Mouse (Mus musculus) lung, embryonic 16.5 days (tissue): Measurements from ENCODE around the gene Fanci. TPM values are rescaled to one million over a fixed set of nuclear protein-coding genes. Genes with fewer than 3 reads are reported as not detected.

Experiments
- ATAC-seq: fragments of 200-750 bp; cut with Nextera tagmentation; 2 replicates; pipeline ENCODE4 v1.8.0; 2017; ENCODE audit warnings: low read depth, mild to moderate bottlenecking, moderate library complexity
- H3K27ac ChIP-seq: fragments of 300-500 bp; sonication (generic); 2 replicates; pipeline ENCODE4 v1.5.1; 2014; ENCODE audit warnings: mild to moderate bottlenecking, control low read depth, low read length
- H3K27me3 ChIP-seq: fragments of 300-500 bp; sonication (generic); 2 replicates; pipeline ENCODE4 v1.6.1; 2014; ENCODE audit warnings: low read depth, low read length, mixed read lengths; ENCODE audit not compliant: control insufficient read depth, insufficient read depth
- H3K36me3 ChIP-seq: fragments of 300-500 bp; sonication (generic); 2 replicates; pipeline ENCODE4 v1.6.1; 2014; ENCODE audit warnings: low read length; ENCODE audit not compliant: control insufficient read depth, insufficient read depth
- H3K4me1 ChIP-seq: fragments of 300-500 bp; sonication (generic); replicated peaks from 2 replicates; pipeline ENCODE4 v1.6.1; 2014; ENCODE audit warnings: low read length, mixed read lengths; ENCODE audit not compliant: control insufficient read depth, insufficient read depth
- H3K4me2 ChIP-seq: fragments of 300-500 bp; sonication (generic); 2 replicates; pipeline ENCODE4 v1.6.1; 2014; ENCODE audit warnings: low read depth, low read length, control low read depth
- H3K4me3 ChIP-seq: fragments of 300-500 bp; sonication (generic); 2 replicates; pipeline ENCODE4 v1.5.1; 2014; ENCODE audit warnings: mild to moderate bottlenecking, low read length, control low read depth
- H3K9ac ChIP-seq: fragments of 300-500 bp; sonication (generic); 2 replicates; pipeline ENCODE4 v1.6.1; 2014; ENCODE audit warnings: low read length, control low read depth
- H3K9me3 ChIP-seq: fragments of 300-500 bp; sonication (generic); 2 replicates; pipeline ENCODE4 v1.6.1; 2016; ENCODE audit warnings: low read length; ENCODE audit not compliant: control insufficient read depth
- WGBS: fragments of 180-500 bp; shearing (Covaris S2); extraction: QIAGEN DNeasy Blood & Tissue Kit; methylation state at CpG from one replicate; pipeline ENCODE4 v1.1.7; 2014; 5-methylcytosine and 5-hydroxymethylcytosine counted together
- polyA plus RNA-seq: library from polyadenylated mRNA; unstranded; fragments of >200 nt; fragmentation: Nextera tagmentation; extraction: Ambion mirVana; gene quantifications from 2 replicates; pipeline ENCODE4 v1.2.1, GENCODE M21; 2015

The Fanci gene
- 12.8 and 13.7 TPM in 2 replicates for polyA plus RNA-seq

DNA sequence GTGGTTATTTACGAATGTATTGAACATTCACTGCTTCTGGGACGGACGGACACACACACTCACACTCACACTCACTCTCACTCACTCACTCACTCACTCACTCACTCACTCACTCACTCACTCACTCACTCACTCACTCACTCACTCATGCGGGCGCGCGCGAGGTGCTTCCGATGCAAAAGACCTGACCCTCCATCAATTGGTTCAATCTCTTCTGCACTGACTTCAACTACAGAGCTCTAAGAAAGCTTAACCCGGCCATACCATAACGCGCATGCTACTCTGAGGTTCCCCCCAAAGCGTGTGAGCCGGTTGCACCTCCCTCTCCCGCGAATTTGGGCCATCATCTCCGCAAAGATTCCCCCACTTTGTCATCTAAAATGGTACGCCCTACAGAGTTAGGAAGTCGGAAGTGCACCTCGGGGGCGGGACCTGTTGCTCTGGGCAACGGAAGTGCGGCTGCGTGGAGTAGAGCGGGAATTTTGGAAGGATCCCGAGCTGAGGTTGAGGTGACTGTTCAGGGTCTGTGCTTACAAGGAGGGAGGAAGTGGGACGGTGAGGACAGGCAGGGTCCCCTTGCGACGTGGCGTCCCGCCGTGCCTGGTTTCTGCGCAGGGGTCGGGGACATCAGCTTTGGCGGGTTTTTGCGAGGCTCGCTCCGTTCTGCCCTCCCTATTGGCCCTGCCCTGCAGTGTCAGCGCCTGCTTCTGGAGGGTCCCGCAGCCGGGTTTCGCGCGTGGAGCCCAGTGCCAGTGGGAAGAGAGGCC is at the start of gene Fanci:
Gene Fanci, plus strand, starts transcription at position 47 of the 767 bp plus-strand sequence.
- peaks cover 9% of the 10 kb centered on the region for H3K4me1 ChIP-seq
- H3K27ac ChIP-seq, result peak within 1 kb of the TSS; percentile 63
- under 1% methylated on average over 44 of the region's 44 CpGs for WGBS
- H3K27me3 ChIP-seq, result no peaks in the 10 kb centered on the region
- no peaks in the 10 kb centered on the region for H3K9me3 ChIP-seq
- H3K36me3 ChIP-seq, result no peaks in the 10 kb centered on the region
- ATAC-seq, result peak; percentile 96
- peak within 1 kb of the TSS; percentile 63 for H3K4me3 ChIP-seq
- H3K9ac ChIP-seq, result peak within 1 kb of the TSS; percentile 72
- peak within 1 kb of the TSS; percentile 66 for H3K4me2 ChIP-seq

DNA sequence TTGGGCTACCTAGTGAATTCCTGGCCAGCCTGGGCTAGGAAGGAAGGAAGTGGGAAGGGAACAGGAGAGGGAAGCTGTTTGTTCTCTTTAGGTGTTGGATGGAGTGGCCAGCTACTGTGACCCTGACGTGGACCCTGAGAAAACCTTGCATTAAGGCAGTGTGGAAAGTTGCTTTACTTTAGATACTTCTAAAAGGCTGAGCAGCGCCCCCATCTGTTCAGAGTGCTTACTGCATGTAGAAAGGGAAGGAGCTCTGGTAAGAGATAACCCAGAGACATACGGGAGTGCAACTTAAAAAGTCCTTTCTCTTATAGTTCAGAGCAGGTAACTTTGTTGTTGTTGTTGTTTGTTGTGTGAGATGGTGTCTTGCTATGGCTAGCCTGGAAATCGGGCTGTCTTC is 45.8 kb upstream of the Fanci start:
- Histone ChIP-seq H3K27ac (no peak overlapping the region), H3K27me3 (no peaks in the 10 kb centered on the region), H3K4me3 (no peak overlapping the region), H3K9me3 (no peaks in the 10 kb centered on the region), H3K4me1 (no peaks in the 10 kb centered on the region), H3K4me2 (no peak overlapping the region), H3K9ac (no peak overlapping the region), H3K36me3 (peaks cover 24% of the 10 kb centered on the region; the same call in 1 of the 2 replicates)
- 49% methylated on average over 4 of the region's 4 CpGs for WGBS
- ATAC-seq, result no peak; the same call in 1 of the 2 replicates

DNA sequence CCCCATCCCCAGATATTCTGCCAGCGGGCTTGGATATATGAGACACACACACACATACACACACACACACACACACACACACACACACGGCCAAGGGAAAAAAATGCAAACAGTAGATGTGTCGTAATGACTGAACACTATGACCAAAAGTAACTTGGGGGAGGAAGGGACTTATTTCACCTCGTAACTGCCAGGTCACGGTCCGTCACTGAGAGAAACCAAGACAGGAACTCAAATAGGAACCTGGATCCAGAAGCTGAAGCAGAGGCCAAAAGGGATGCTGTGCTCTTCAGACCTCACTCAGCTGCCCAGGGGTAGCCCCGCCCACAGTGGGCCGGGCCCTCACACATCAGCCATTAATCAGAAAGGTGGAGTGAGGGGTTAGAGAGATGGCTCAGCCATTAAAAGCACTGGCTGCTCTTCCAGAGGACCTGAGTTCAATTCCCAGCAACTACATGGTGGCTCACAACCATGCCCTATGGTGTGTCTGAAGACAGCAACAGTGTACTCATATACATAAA is 45.1 kb upstream of the Fanci start:
- no peaks in the 10 kb centered on the region for H3K9me3 ChIP-seq
- H3K27me3 ChIP-seq, result no peaks in the 10 kb centered on the region
- H3K27ac ChIP-seq, result no peak overlapping the region
- no peak overlapping the region for H3K4me3 ChIP-seq
- no peak overlapping the region for H3K9ac ChIP-seq
- peaks cover 25% of the 10 kb centered on the region for H3K36me3 ChIP-seq
- no peaks in the 10 kb centered on the region for H3K4me1 ChIP-seq
- no peak for ATAC-seq
- no peak overlapping the region for H3K4me2 ChIP-seq
- 69% methylated on average over 8 of the region's 8 CpGs for WGBS

DNA sequence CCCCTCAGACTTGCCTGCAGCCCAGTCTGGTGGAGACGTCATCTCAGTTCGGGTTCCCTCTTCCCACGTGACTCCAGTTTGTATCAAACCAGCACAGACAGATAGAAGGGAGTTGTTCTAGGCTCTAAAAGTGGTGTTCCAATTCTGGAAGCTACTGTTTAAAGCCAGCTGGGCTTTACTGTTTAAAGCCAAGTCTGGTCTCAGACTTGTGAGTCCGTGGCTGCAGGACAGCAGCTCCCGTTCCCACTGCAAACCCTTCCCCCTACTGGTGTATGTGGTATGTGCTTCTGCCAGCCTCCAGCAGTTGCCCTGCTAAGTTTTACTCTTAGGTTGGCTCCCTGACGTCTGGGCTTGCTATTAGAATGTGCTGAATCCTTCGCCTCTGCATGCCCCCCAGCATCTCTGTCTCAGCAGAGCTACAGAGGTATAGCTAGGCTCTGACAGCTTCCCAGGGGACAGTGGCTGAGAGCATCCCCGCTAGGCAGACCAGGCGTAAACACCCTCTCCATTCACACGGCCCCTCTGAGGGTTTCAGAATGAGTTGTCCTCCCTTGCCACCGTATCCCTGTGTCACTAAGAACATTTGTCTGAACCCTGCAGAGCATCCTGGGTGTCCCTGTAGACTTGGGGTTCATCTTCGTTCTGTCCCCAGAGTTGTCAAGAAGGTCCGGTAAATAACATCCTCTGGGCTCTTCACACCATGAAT is 44.5 kb upstream of the Fanci start:
- H3K27ac ChIP-seq, result no peak overlapping the region
- H3K4me2 ChIP-seq, result no peak overlapping the region
- no peak for ATAC-seq
- 77% methylated on average over 13 of the region's 13 CpGs for WGBS
- H3K9me3 ChIP-seq, result no peaks in the 10 kb centered on the region
- H3K4me1 ChIP-seq, result no peaks in the 10 kb centered on the region
- H3K4me3 ChIP-seq, result no peak overlapping the region
- H3K9ac ChIP-seq, result no peak overlapping the region
- peaks cover 25% of the 10 kb centered on the region for H3K36me3 ChIP-seq
- no peaks in the 10 kb centered on the region for H3K27me3 ChIP-seq

DNA sequence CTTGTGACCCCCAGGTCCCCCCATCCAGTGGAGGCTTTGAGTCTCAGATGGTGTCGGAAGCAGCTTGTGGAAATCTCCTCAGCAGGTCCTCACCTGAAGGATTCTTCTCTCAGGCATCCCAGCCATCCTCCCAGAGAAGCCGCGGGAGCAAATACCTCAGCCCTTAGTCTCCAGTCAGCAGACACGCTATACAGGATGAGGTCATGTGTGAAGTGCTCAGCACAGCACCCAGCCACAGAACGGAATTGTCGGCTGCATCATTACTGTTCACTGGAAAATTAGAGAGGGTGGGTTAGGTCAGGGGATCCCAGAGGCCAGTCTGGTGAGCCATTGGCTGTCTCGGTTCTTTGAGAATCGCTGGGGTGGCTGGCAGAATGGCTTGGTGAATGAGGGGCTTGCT is 42.9 kb upstream of the Fanci start:
- WGBS, result 84% methylated on average over 8 of the region's 8 CpGs
- H3K36me3 ChIP-seq, result peaks cover 22% of the 10 kb centered on the region
- no peak overlapping the region for H3K9ac ChIP-seq
- H3K4me2 ChIP-seq, result no peak overlapping the region
- H3K4me1 ChIP-seq, result no peaks in the 10 kb centered on the region
- no peak for ATAC-seq
- no peak overlapping the region for H3K27ac ChIP-seq
- no peak overlapping the region for H3K4me3 ChIP-seq
- H3K9me3 ChIP-seq, result no peaks in the 10 kb centered on the region
- H3K27me3 ChIP-seq, result no peaks in the 10 kb centered on the region

DNA sequence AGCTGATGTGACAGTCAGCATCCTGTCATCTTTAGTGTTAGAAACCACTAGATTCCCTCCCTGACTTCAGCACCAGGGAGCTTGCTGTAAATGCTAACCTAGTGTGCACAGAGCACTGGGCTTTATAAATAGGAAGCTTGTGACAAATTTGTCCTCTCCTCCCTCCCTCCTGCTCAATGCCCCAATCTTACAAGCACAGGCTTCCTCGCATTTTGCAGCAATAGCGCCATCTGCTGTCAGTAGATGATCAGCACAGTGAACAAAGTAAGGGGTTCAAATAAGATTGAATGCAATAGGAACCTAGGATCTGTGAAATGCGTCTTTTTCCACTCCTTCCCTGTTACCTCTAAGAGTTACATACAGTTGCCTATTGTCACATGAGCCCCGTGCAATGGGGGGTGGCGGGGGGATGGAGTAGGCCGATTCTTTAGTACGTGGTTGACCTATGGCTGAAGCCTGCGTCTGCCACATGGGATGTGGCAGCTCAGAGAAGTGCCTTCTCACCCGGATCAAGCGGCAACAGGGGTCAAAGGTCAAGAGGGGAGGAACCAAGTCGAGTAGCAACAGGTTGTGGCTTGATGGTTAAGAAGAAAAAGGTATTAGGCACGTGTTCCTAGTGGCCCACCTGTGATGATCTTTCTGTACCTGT is 41.9 kb upstream of the Fanci start:
- WGBS, result 34% methylated on average over 12 of the region's 12 CpGs

DNA sequence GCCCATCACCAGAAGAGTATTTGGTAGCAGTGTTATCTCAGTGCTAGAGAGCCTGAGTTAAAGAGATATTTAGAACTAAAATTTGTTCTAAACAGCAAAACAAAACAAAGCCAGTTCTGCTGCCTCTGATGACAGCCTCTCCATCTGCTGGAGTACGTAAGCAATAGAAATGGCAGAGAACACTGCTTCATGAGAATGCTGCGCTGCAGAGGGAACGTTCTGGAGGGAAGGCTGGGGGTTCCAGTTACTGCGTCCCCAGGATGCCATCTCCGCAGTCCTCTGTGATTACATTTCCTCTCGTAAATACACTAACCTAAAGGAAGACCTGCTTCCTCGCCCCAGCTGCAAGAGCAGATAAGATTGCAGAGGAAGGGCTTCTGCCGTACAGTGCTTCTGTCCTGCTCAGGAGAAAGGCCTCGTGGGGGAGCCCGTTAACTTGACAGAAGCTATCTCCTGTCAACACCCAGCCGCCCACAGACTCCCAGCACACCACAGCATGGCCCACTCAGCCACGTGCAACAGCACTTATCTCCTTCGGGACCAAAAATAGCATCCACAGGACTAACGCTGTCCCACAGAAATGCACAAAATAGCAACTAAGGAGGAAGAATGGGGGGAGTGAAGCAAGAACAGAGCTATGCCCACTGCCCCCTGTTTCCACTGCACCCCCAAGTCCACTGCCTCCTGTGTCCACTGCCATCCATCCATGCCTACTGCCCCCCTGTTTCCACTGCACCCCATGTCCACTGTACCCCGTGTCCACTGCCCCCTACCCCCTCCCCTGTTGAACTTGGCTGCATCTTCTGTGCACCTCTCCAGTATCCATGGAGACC is 33.2 kb upstream of the Fanci start:
- H3K4me1 ChIP-seq, result peaks cover 17% of the 10 kb centered on the region
- H3K27me3 ChIP-seq, result no peaks in the 10 kb centered on the region
- no peak overlapping the region for H3K4me3 ChIP-seq
- H3K36me3 ChIP-seq, result peaks cover 19% of the 10 kb centered on the region
- WGBS, result 41% methylated on average over 15 of the region's 15 CpGs
- H3K4me2 ChIP-seq, result no peak overlapping the region
- no peak overlapping the region for H3K9ac ChIP-seq
- H3K9me3 ChIP-seq, result no peaks in the 10 kb centered on the region
- peak; percentile 51 for ATAC-seq
- peak overlapping the region; percentile 65 for H3K27ac ChIP-seq

More for the DNA sequence above, 41.9 kb upstream of the Fanci start:
- H3K4me1 ChIP-seq, result no peaks in the 10 kb centered on the region
- H3K9me3 ChIP-seq, result no peaks in the 10 kb centered on the region
- peaks cover 27% of the 10 kb centered on the region for H3K36me3 ChIP-seq
- no peak overlapping the region for H3K27ac ChIP-seq
- peak; percentile 68 for ATAC-seq
- H3K27me3 ChIP-seq, result no peaks in the 10 kb centered on the region
- H3K4me3 ChIP-seq, result no peak overlapping the region
- H3K4me2 ChIP-seq, result no peak overlapping the region
- H3K9ac ChIP-seq, result no peak overlapping the region

DNA sequence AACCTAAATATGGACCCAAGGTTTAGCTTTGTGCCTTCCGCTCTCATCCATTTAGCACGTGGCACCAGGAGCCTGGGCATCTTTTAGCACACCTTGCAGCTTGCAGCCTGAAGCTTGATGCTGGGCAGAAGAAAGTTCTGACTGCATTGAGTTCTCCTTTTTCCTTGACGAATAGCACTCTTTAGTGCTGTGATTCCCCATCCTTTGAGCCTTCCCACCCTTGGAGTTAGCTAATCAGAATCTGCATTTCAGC is 32.6 kb upstream of the Fanci start:
- H3K4me3 ChIP-seq, result no peak overlapping the region
- H3K9ac ChIP-seq, result no peak overlapping the region
- ATAC-seq, result no peak
- H3K4me2 ChIP-seq, result no peak overlapping the region
- H3K4me1 ChIP-seq, result peaks cover 22% of the 10 kb centered on the region
- H3K9me3 ChIP-seq, result no peaks in the 10 kb centered on the region
- 77% methylated on average over 3 of the region's 3 CpGs for WGBS
- H3K36me3 ChIP-seq, result peaks cover 17% of the 10 kb centered on the region
- H3K27me3 ChIP-seq, result no peaks in the 10 kb centered on the region
- H3K27ac ChIP-seq, result peak overlapping the region; percentile 25; the same call in 1 of the 2 replicates
